Mouse (Mus musculus) heart, adult 2 months (tissue): ENCODE measurements around the gene Rnf19b.

Source experiments
- EP300 ChIP-seq: fragments of 200-500 bp; IDR thresholded peaks from 2 replicates; pipeline ENCODE4 v1.6.1; 2011; ENCODE audit warnings: low read depth, low read length, control low read depth; ENCODE audit not compliant: insufficient read depth
- POLR2A ChIP-seq: fragments of 200-500 bp; IDR thresholded peaks from 2 replicates; pipeline ENCODE4 v1.6.1; 2011; ENCODE audit warnings: mild to moderate bottlenecking, low read depth, low read length, control low read depth; ENCODE audit not compliant: insufficient read depth

DNA sequence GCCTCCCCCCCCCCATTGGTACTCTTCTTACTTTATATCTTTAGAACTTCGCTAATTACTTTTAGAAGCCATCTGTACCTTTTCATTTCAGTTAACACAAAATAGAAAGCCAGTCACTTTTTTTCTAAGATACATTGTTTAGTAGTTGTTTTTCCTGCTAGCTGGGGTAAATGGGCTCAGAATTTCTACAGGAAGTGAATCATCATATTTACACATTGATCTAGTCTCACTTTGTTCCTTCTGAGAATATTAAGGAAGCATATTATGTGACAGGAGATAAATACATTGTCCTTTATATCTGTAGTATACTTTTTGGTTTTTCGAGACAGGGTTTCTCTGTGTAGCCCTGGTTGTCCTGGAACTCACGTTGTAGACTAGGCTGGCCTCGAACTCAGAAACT, 10.8 kb downstream of the Rnf19b start:
- TF ChIP-seq POLR2A (no peak), EP300 (no peak)
